In the genomic region with DNA sequence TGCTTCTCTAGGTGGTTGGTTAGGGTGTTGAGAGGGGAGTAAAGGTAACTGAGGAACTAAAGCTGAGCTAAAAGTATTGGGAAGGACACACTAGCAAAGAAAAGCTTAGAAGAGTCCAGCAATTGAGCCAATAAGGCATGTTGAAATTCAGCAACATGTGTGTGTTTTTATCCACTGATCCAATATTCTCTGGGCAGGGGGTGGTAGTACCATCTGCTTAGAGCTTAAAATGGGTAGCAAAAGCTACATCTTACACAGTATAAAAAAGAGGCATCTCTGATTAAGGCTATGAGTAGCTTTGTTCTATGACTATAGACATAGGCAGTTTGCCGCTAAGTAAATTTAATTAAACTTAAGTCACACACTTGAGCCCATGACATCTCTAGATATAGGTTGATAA, we compare ENCODE assay signal across 8 mouse cellular contexts.
"Had no signal": no experiment of that assay in that cellular context is flagged by ENCODE, and none has a peak within 500 bp of the region (broad histone marks: within the 10 kb centered on the region; RNA-seq: fewer than 3 reads in every experiment).

No protein-coding gene starts in this region.

- ATAC-seq: hindbrain, embryonic 16.5 days; liver, postnatal 0 days had no signal

- DNase-seq: kidney, adult 11 months; kidney, adult 9 months; kidney, postnatal 4 days; liver; liver, embryonic 13.5 days; liver, postnatal 0 days; lung, postnatal 14 days had no signal
